Mouse (Mus musculus): ENCODE results near the gene L3mbtl4. TPM values are rescaled to one million over a fixed set of nuclear protein-coding genes. Genes with fewer than 3 reads are reported as not detected.

L3mbtl4 gene
- not detected in 3 replicates for total RNA-seq (2017)

DNA sequence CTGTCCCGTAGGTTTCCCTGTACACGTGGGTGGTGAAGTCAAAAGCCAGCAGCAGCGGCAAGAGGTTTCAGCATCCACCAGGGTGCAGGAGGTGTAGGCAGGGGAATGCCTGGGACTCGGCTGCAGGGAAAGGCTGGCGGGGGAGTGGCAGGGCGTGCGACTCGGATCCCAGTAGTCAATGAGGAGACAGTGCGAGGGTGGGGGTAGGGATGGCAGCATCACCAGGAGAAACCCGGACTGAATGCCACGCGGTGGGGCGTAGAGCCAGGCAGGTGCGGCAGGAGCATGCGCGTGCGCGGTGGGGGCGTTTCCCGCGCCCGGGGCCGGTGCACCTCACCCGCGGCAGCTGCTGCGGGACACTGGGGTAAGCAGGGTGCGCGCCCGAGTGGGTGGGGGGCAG lies at the start of gene L3mbtl4:
Gene L3mbtl4, plus strand, starts transcription at position 271 of the 400 bp plus-strand sequence.
- no peak for ATAC-seq (replicated peaks; ENCODE audit: insufficient number of reproducible peaks, low FRiP score, low TSS enrichment, poor library complexity, severe bottlenecking)

DNA sequence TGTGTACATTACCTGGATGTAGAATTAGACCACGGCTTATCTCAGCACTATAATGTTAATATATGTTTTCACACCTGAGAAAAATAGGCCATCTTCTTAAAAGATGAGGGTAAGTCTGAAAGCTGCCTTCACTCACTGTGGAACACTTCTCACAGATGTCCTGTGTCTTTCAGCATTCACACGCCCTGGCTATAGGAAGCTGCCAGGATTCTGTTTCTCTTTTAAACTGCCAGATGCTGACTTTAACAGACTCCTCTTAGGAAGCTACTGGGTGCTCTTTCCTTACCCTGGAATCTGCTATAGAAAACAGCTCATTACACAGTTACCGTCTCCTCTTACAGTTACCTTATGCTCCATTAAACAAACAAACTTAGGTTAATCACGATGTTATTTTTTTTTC lies 43.1 kb upstream of the L3mbtl4 start:
- no peak for ATAC-seq (replicated peaks; ENCODE audit: insufficient number of reproducible peaks, low FRiP score, low TSS enrichment, poor library complexity, severe bottlenecking)

- no peak for ATAC-seq (replicated peaks; ENCODE audit: insufficient number of reproducible peaks, low FRiP score, low TSS enrichment, poor library complexity, severe bottlenecking)
Observed at GRCm38 (mm10) chr17:68235380-68235779, 38.2 kb upstream of the L3mbtl4 start.

DNA sequence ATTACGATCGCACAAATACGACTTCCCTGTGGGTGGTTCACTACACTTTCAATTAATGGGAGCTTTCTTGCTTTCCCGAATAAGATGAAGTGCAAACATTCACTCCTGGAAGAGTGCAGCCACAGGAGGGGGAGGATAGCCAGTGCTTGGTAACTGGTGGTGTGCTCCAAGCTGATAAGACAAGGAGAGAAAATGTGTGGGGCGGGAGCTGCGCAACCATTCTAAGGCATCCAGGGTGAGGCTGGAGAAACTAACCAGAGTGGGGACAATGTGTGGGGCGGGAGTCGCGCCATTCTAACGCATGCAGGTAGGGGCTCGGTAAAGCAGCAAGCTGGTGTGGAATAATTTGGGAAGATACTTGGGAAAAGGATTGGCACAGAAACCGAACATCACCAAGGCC lies 36.6 kb upstream of the L3mbtl4 start:
- ATAC-seq (replicated peaks; ENCODE audit: insufficient number of reproducible peaks, low FRiP score, low TSS enrichment, poor library complexity, severe bottlenecking), result no peak

DNA sequence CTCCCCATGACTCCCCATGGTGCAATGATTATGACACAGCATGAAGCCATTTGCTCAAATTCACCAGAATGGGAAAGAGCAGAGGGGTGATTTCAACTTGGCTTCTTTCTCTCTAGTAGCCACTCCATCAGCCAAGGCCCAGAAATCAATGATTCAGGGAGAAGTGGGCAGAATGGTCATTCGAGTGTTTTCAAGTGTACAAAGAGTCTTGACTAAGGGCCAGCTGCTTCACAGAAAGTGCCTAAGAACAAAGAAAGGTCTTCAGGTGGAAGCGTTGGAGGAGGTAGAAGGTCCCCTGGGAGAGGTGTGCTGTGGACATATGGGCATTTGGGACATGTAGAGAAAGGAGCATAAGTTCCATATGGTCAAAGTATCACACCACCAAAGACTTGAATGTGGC lies 33.4 kb upstream of the L3mbtl4 start:
- ATAC-seq (replicated peaks; ENCODE audit: insufficient number of reproducible peaks, low FRiP score, low TSS enrichment, poor library complexity, severe bottlenecking), result no peak

GRCm38 (mm10) chr17:68264835-68265557 lies 8.6 kb upstream of the L3mbtl4 start:
- ATAC-seq (replicated peaks; ENCODE audit: insufficient number of reproducible peaks, low FRiP score, low TSS enrichment, poor library complexity, severe bottlenecking), result no peak

GRCm38 (mm10) chr17:68273954-68274353 lies 357 bp downstream of the L3mbtl4 start:
- no peak for ATAC-seq (replicated peaks; ENCODE audit: insufficient number of reproducible peaks, low FRiP score, low TSS enrichment, poor library complexity, severe bottlenecking)

GRCm38 (mm10) chr17:68275138-68275537 lies 1.5 kb downstream of the L3mbtl4 start:
- ATAC-seq (replicated peaks; ENCODE audit: insufficient number of reproducible peaks, low FRiP score, low TSS enrichment, poor library complexity, severe bottlenecking), result no peak

DNA sequence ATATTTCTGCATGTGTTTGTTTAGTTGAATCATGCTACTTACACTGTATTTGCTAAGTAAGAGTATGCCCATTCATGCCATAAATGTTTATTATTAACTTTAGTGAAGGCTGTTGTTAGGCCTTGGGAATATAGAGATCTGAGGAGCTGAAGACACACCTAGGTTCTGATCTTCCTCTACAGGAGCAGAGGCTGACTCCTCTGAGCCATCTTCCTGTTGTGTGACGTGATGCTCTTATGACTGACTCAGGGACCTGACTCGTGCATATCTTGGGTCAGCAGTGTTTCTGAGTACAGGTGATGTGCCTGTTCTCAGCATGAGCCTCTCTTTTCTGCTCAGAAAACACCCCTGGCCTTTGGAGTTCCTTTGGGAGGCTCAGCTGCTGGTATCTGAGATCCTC lies 7.3 kb downstream of the L3mbtl4 start:
- ATAC-seq (replicated peaks; ENCODE audit: insufficient number of reproducible peaks, low FRiP score, low TSS enrichment, poor library complexity, severe bottlenecking), result no peak

DNA sequence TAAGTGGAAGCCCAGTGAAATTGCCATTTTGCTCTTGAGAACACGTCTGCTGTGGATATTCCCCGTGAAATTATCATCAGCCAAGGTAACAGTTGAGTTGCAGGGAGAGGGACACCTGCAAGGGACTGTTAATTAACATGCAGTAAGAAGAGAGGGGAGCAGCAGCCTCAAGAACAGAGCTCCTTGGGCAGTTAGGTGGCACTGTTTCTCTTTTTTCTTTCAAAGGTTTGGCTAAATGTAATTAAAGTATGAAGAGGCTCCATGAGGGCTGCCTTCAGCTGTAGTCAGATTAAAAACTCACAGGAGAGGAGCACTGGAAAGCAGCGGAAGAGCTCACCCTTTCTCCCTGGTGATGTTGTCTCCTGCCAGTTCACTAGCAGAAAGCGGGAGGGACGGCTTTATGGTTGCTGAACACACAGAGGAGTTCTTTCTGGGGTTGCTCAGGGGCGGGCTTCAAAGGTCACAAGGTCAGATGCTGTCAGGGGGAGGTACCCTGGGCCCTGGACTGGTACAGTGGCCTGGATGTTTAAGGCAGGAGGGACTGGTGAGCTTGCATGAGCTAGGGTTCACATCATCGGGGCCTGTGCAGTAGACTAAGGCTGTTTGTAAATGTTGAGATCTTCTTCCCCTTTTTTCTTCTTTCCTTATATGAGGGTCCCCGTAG lies 11.7 kb downstream of the L3mbtl4 start:
- no peak for ATAC-seq (replicated peaks; ENCODE audit: insufficient number of reproducible peaks, low FRiP score, low TSS enrichment, poor library complexity, severe bottlenecking)

DNA sequence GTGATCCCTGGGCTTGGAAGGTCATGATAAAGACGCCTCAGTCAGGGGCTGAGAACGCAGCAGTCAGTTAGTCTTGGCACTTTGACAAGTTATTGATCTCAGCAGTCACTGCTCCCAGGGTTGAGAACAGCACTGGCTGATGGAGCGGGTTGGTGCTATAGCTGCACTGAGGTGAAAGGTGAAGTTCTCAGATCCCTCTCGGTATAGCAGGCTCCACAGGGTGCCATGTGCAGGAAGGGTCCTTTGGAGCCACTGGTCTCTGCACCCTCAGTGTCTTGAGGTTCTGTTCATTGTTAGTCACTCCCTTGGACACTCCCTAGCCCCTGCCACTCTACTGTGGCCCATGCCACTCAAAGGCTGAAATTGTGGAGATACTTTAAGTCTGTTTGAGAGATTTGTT lies 14.5 kb downstream of the L3mbtl4 start:
- no peak for ATAC-seq (replicated peaks; ENCODE audit: insufficient number of reproducible peaks, low FRiP score, low TSS enrichment, poor library complexity, severe bottlenecking)

GRCm38 (mm10) chr17:68288699-68289098 lies 15.1 kb downstream of the L3mbtl4 start:
- no peak for ATAC-seq (replicated peaks; ENCODE audit: insufficient number of reproducible peaks, low FRiP score, low TSS enrichment, poor library complexity, severe bottlenecking)

DNA sequence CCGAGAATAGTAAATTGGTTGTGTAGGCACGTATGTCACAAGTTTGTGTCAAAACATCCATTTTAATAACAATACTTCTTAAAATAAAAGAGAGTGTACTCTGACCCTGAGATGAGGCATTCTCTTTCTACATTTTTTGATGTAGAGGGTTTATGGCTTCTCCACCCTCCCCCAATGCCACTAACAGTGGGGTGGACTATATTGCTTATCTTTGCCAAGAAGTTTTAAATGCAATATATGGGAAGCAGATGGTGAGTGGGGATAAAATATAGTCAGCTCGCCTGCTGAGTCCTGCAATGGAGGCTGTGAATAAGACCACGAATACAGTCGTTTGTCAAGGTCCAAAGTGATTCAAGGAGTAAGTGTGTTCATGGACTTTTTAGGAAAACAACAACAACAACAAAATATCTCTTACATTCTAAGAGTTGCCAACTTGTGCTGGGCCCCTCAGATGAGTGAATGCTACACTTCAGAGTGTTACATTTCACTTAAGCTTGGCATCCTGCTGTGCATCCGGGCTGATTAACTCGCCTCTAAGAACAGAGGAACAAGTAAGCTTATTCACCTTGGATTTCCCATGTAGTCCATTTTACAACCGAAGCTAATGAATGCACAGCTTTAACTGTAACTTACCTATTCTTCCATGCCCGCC lies 18.2 kb downstream of the L3mbtl4 start:
- ATAC-seq (replicated peaks; ENCODE audit: insufficient number of reproducible peaks, low FRiP score, low TSS enrichment, poor library complexity, severe bottlenecking), result no peak

DNA sequence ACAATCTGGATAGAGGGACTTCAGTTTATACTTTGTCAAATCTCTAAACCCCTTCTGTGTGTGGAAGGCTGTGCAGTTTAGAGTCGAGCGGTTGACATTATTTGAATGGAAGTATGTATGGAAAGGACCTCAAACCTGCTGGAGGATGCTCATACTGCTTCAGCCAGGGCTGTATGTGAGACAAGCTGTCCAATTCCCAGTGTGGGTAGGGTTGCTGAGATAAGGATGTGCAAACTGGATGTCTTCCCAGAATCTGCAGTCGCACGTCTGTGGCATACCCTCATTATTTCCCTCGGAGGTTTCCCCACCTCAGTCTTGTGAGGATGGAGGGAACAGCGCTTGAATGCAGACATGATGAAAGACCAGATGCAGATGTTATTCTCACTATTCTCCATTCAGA lies 34.8 kb downstream of the L3mbtl4 start:
- no peak for ATAC-seq (replicated peaks; ENCODE audit: insufficient number of reproducible peaks, low FRiP score, low TSS enrichment, poor library complexity, severe bottlenecking)

DNA sequence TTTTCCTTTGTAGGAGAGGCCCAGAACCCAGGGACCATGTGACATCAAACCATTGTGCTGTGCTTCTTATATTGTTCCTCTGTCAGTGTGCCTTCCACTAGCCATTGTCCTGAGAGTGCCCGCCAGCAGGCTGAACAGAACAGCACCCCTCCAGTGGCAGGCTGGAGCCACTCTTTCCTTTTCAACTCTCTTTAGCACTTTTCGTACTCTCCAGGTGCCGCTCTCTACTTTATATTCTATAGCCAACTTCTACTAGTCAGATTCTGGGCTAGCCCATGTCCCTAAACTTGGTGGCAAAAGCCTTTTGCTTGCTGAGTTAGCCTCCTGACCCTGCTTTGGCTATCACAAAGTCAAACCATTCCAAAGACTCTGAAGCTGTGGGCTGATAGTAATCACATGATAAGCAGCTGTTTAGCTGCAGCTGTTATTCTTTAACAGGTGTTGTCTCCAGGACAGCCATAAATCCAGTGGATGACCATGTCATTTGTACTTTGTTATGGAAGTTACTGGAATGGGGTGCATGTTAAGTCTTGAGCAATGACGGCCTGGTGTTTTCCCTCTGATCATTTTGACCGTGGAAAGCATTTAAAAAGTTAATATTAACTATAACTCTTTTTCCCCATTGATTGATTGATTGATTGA lies 38.8 kb downstream of the L3mbtl4 start:
- ATAC-seq (replicated peaks; ENCODE audit: insufficient number of reproducible peaks, low FRiP score, low TSS enrichment, poor library complexity, severe bottlenecking), result no peak

- no peak for ATAC-seq (replicated peaks; ENCODE audit: insufficient number of reproducible peaks, low FRiP score, low TSS enrichment, poor library complexity, severe bottlenecking)
Observed at GRCm38 (mm10) chr17:68320940-68321339, 47.3 kb downstream of the L3mbtl4 start.

GRCm38 (mm10) chr17:68322607-68323006 lies 49.0 kb downstream of the L3mbtl4 start:
- ATAC-seq (replicated peaks; ENCODE audit: insufficient number of reproducible peaks, low FRiP score, low TSS enrichment, poor library complexity, severe bottlenecking), result no peak

DNA sequence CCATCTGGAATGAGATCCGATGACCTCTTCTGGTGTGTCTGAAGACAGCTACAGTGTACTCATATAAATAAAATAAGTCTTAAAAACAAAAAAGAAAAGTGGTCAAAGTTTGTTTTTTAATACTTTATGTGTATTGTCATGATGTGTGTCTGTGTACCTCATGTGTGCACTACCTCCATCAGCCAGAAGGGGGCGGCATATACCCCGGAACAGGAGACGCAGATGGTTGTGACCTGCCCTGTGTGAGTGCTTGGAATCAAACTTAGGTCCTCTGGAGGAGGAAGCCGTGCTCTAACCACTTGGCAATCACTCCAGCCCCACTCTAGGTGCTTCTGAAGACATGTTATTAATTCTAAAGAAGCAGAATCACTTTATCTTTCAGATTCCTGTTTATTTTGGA lies 58.6 kb downstream of the L3mbtl4 start:
- ATAC-seq (replicated peaks; ENCODE audit: insufficient number of reproducible peaks, low FRiP score, low TSS enrichment, poor library complexity, severe bottlenecking), result no peak

- ATAC-seq (replicated peaks; ENCODE audit: insufficient number of reproducible peaks, low FRiP score, low TSS enrichment, poor library complexity, severe bottlenecking), result no peak
Observed at GRCm38 (mm10) chr17:68333382-68333781, 59.8 kb downstream of the L3mbtl4 start.
